Mouse (Mus musculus): Measurements from ENCODE around the gene Akr1b8. TPM values are rescaled to one million over a fixed set of nuclear protein-coding genes. Genes with fewer than 3 reads are reported as not detected.
"Not testable (repeated sequence)": the region's sequence is repeated elsewhere in the genome, so short reads cannot be mapped to it uniquely, and the experiment has no call there.

Gene Akr1b8
- polyA plus RNA-seq, 1 experiment from 2014 or later = 9.7 TPM

- H3K9ac ChIP-seq (ENCODE audit: low read depth, low read length) = no peak overlapping the region
- no peak for DNase-seq (ENCODE audit: low spot score)
- peaks cover 5% of the 10 kb centered on the region for H3K4me1 ChIP-seq (replicated peaks; ENCODE audit: control insufficient read depth, insufficient read depth, low read length)
- no peak overlapping the region for H3K27ac ChIP-seq (ENCODE audit: low read depth, low read length)
- H3K9me3 ChIP-seq (ENCODE audit: control insufficient read depth, low read length) = no peaks in the 10 kb centered on the region
- no peak overlapping the region for H3K4me3 ChIP-seq (ENCODE audit: low read depth, low read length)
- H3K36me3 ChIP-seq (ENCODE audit: control insufficient read depth, insufficient read depth, low read length) = no peaks in the 10 kb centered on the region
- WGBS = 44% methylated on average over 6 of the region's 6 CpGs
- no peak overlapping the region for H3K4me2 ChIP-seq
- ATAC-seq (replicated peaks; ENCODE audit: low FRiP score) = no peak
- no peaks in the 10 kb centered on the region for H3K27me3 ChIP-seq (replicated peaks; ENCODE audit: control insufficient read depth, insufficient read depth, low read length)
These were observed 1.4 kb downstream of the Akr1b8 start for GRCm38 (mm10) chr6:34355349-34355747.

DNA sequence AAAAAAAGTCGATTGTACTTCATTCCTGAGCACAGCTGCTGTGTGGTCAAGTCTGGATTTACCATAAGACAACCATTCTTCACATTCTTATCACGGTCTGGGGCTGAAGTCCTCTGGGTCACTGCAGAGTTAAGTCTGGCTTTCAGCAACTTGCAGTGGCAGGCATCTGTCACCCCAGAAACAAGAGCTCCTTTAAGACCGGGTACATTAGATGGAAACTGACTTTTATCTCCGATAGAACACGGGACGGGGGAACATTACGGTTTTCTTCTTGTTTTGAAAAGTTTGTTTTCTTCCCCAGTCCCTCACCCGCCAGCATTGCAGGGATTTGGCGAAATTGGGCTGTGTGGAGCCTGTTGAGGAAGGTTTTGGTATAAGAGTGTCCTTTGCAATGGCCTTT lies 1.9 kb downstream of the Akr1b8 start:
- Histone ChIP-seq H3K4me2 (no peak overlapping the region), H3K9ac (ENCODE audit: low read depth, low read length) (no peak overlapping the region), H3K4me1 (replicated peaks; ENCODE audit: control insufficient read depth, insufficient read depth, low read length) (peaks cover 5% of the 10 kb centered on the region), H3K9me3 (ENCODE audit: control insufficient read depth, low read length) (no peaks in the 10 kb centered on the region), H3K27me3 (replicated peaks; ENCODE audit: control insufficient read depth, insufficient read depth, low read length) (no peaks in the 10 kb centered on the region), H3K4me3 (ENCODE audit: low read depth, low read length) (no peak overlapping the region), H3K27ac (ENCODE audit: low read depth, low read length) (no peak overlapping the region), H3K36me3 (ENCODE audit: control insufficient read depth, insufficient read depth, low read length) (no peaks in the 10 kb centered on the region)
- DNase-seq (ENCODE audit: low spot score) (no peak), ATAC-seq (replicated peaks; ENCODE audit: low FRiP score) (no peak)
- 70% methylated on average over 9 of the region's 9 CpGs for WGBS

DNA sequence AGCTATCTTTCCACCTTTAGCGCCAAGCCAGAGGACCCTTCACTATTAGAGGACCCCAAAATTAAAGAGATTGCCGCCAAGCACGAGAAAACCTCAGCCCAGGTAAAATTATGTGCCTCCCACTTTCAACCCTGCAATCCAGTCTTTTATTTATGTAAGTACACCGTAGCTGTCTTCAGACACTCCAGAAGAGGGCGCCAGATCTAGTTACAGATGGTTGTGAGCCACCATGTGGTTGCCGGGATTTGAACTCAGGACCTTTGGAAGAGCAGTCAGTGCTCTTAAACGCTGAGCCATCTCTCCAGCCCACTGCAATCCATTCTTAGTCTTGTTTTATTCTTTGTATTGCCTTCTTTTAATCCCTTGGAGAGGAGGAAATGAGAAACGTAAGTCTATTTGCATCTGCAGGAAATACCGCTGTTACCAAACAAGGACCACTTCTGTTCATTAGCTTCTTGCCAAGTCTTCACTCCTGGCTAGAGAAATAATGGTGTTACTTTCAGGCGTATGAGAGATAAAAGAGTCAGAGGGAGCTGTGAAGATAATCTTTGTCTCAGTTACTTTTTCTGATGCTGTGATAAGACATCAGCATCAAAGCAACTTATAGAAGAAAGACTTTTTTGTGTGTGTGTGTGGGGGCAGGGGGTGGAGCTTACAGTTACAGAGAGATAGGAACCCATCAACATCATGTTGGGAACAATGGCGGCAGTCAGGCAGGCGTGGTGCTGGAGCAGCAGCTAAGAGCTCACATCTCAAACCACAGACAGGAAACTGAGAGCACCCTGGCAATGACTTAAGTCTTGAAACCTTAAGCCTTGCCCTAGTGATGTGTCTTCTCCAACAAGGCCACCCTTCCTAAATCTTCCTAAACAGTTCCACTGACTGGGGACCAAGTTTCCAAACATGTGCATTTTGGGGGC lies 10.6 kb downstream of the Akr1b8 start:
- Histone ChIP-seq H3K36me3 (ENCODE audit: control insufficient read depth, insufficient read depth, low read length) (no peaks in the 10 kb centered on the region), H3K27ac (ENCODE audit: low read depth, low read length) (no peak overlapping the region), H3K4me1 (replicated peaks; ENCODE audit: control insufficient read depth, insufficient read depth, low read length) (no peaks in the 10 kb centered on the region), H3K27me3 (replicated peaks; ENCODE audit: control insufficient read depth, insufficient read depth, low read length) (no peaks in the 10 kb centered on the region), H3K4me2 (no peak overlapping the region), H3K9ac (ENCODE audit: low read depth, low read length) (no peak overlapping the region), H3K4me3 (ENCODE audit: low read depth, low read length) (no peak overlapping the region), H3K9me3 (ENCODE audit: control insufficient read depth, low read length) (no peaks in the 10 kb centered on the region)
- WGBS = 73% methylated on average over 12 of the region's 12 CpGs
- ATAC-seq (replicated peaks; ENCODE audit: low FRiP score) = no peak
- no peak for DNase-seq (ENCODE audit: low spot score)

DNA sequence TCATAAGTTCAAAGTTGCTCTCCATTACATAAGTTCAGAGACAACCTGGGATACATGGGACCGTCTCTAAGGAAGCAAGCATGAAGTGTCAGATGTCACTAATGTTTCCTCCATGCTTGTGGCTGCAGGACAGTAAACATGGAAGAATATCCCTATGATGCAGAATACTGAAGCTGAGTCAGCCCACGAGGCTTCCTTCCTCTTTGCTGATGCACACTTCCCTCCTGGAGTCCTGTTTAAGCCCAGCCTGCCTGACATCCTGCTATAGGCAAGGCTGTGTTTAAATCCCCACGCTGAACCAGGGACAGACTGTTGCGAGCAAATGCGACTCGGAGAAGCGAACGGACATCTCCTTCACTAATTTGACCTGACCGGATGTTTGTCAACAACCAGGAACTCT lies 14.1 kb downstream of the Akr1b8 start:
- H3K9me3 ChIP-seq (ENCODE audit: control insufficient read depth, low read length) = no peaks in the 10 kb centered on the region
- ATAC-seq (replicated peaks; ENCODE audit: low FRiP score) (no peak), DNase-seq (ENCODE audit: low spot score) (no peak)
- no peak overlapping the region for H3K4me2 ChIP-seq
- no peaks in the 10 kb centered on the region for H3K27me3 ChIP-seq (replicated peaks; ENCODE audit: control insufficient read depth, insufficient read depth, low read length)
- no peak overlapping the region for H3K27ac ChIP-seq (ENCODE audit: low read depth, low read length)
- H3K36me3 ChIP-seq (ENCODE audit: control insufficient read depth, insufficient read depth, low read length) = no peaks in the 10 kb centered on the region
- 61% methylated on average over 9 of the region's 9 CpGs for WGBS
- no peaks in the 10 kb centered on the region; the same call in 1 of the 2 replicates for H3K4me1 ChIP-seq (replicated peaks; ENCODE audit: control insufficient read depth, insufficient read depth, low read length)
- no peak overlapping the region for H3K4me3 ChIP-seq (ENCODE audit: low read depth, low read length)
- H3K9ac ChIP-seq (ENCODE audit: low read depth, low read length) = no peak overlapping the region

- 87% methylated on average over 8 of the region's 8 CpGs for WGBS
These were observed 16.2 kb downstream of the Akr1b8 start for GRCm38 (mm10) chr6:34370081-34370480.

DNA sequence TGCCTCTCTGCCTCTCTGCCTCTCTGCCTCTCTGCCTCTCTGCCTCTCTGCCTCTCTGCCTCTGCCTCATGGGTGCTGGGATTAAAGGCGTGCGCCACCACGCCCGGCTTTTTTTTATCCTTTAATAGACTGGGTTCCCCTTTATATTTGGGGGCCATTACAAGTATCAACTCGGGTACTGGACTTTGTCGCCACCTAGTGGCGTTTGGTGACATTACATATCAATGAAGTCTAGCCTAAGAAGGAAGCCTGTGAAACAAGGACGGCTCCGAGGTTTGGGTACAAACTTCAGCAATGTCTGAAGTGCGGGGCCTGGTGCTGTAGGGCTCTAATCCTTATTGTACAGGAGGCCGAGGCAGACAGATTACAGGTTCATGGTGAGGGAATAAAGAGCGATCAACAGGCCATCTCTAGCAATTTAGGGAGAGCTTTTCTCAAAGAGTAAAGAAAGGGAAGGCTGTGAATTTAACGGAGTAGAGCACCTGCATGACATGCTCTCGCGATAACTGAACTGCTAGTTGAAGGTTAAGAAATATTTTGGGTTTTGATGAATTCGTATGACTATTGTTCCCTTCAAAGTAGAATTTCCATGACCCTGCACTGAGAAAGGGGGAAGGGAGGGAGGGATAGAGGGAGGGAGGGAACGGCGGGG lies 17.9 kb downstream of the Akr1b8 start:
- no peaks in the 10 kb centered on the region; the same call in 1 of the 2 replicates for H3K4me1 ChIP-seq (replicated peaks; ENCODE audit: control insufficient read depth, insufficient read depth, low read length)
- WGBS = 22% methylated on average over 18 of the region's 18 CpGs
- peak overlapping the region; percentile 61 for H3K4me2 ChIP-seq
- no peaks in the 10 kb centered on the region for H3K36me3 ChIP-seq (ENCODE audit: control insufficient read depth, insufficient read depth, low read length)
- H3K27ac ChIP-seq (ENCODE audit: low read depth, low read length) = no peak overlapping the region
- no peaks in the 10 kb centered on the region for H3K9me3 ChIP-seq (ENCODE audit: control insufficient read depth, low read length)
- no peaks in the 10 kb centered on the region for H3K27me3 ChIP-seq (replicated peaks; ENCODE audit: control insufficient read depth, insufficient read depth, low read length)
- peak overlapping the region; percentile 13; the same call in 1 of the 2 replicates for H3K4me3 ChIP-seq (ENCODE audit: low read depth, low read length)
- H3K9ac ChIP-seq (ENCODE audit: low read depth, low read length) = no peak overlapping the region; the same call in 1 of the 2 replicates
- DNase-seq (ENCODE audit: low spot score) (peak; percentile 65), ATAC-seq (replicated peaks; ENCODE audit: low FRiP score) (no peak; the same call in 1 of the 2 replicates)

More at GRCm38 (mm10) chr6:34370081-34370480, 16.2 kb downstream of the Akr1b8 start:
- Histone ChIP-seq H3K27ac (ENCODE audit: low read depth, low read length) (no peak overlapping the region), H3K4me3 (ENCODE audit: low read depth, low read length) (no peak overlapping the region), H3K4me2 (no peak overlapping the region), H3K9ac (ENCODE audit: low read depth, low read length) (no peak overlapping the region), H3K27me3 (replicated peaks; ENCODE audit: control insufficient read depth, insufficient read depth, low read length) (no peaks in the 10 kb centered on the region), H3K9me3 (ENCODE audit: control insufficient read depth, low read length) (no peaks in the 10 kb centered on the region), H3K36me3 (ENCODE audit: control insufficient read depth, insufficient read depth, low read length) (no peaks in the 10 kb centered on the region), H3K4me1 (replicated peaks; ENCODE audit: control insufficient read depth, insufficient read depth, low read length) (no peaks in the 10 kb centered on the region; the same call in 1 of the 2 replicates)
- ATAC-seq (replicated peaks; ENCODE audit: low FRiP score) (no peak), DNase-seq (ENCODE audit: low spot score) (no peak)

GRCm38 (mm10) chr6:34373841-34374240 lies 19.9 kb downstream of the Akr1b8 start:
- no peak overlapping the region for H3K4me2 ChIP-seq
- no peaks in the 10 kb centered on the region; the same call in 1 of the 2 replicates for H3K4me1 ChIP-seq (replicated peaks; ENCODE audit: control insufficient read depth, insufficient read depth, low read length)
- no peak overlapping the region for H3K9ac ChIP-seq (ENCODE audit: low read depth, low read length)
- no peaks in the 10 kb centered on the region for H3K9me3 ChIP-seq (ENCODE audit: control insufficient read depth, low read length)
- H3K27me3 ChIP-seq (replicated peaks; ENCODE audit: control insufficient read depth, insufficient read depth, low read length) = no peaks in the 10 kb centered on the region
- no peaks in the 10 kb centered on the region for H3K36me3 ChIP-seq (ENCODE audit: control insufficient read depth, insufficient read depth, low read length)
- 64% methylated on average over 7 of the region's 7 CpGs for WGBS
- H3K4me3 ChIP-seq (ENCODE audit: low read depth, low read length) = no peak overlapping the region
- DNase-seq (ENCODE audit: low spot score) (no peak), ATAC-seq (replicated peaks; ENCODE audit: low FRiP score) (no peak)
- no peak overlapping the region for H3K27ac ChIP-seq (ENCODE audit: low read depth, low read length)

DNA sequence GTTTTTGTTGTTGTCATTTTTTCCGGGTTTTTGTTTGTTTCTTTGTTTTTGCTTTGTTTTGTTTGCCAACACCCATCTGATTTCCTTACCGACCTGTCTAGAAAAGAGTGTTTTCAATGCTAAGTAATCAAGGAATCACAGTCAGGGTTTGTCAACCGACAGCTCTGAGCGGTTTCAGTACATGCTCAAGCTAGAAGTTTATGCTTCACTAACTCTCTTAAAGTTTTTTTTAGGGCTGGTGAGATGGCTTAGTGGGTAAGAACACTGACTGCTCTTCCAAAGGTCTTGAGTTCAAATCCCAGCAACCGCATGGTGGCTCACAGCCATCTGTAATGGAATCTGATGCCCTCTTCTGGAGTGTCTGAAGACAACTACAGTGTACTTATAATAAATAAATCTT lies 22.0 kb downstream of the Akr1b8 start:
- not testable (repeated sequence) for H3K36me3 ChIP-seq (ENCODE audit: control insufficient read depth, insufficient read depth, low read length); H3K27ac ChIP-seq (ENCODE audit: low read depth, low read length); H3K27me3 ChIP-seq (replicated peaks; ENCODE audit: control insufficient read depth, insufficient read depth, low read length); ATAC-seq (replicated peaks; ENCODE audit: low FRiP score); DNase-seq (ENCODE audit: low spot score); H3K4me2 ChIP-seq; H3K9ac ChIP-seq (ENCODE audit: low read depth, low read length); H3K4me3 ChIP-seq (ENCODE audit: low read depth, low read length); H3K9me3 ChIP-seq (ENCODE audit: control insufficient read depth, low read length); H3K4me1 ChIP-seq (replicated peaks; ENCODE audit: control insufficient read depth, insufficient read depth, low read length)
- WGBS = 77% methylated on average over 5 of the region's 5 CpGs
